Mouse (Mus musculus): ENCODE data around the gene Muc3.

Gene Muc3

GRCm38 (mm10) chr5:137095135-137095534 is 54.0 kb downstream of the Muc3 start:
- peak; percentile 30 for DNase-seq (ENCODE audit: low read depth, low spot score)

GRCm38 (mm10) chr5:137093720-137094119 is 55.4 kb downstream of the Muc3 start:
- DNase-seq (ENCODE audit: low read depth, low spot score), result no peak

- DNase-seq (ENCODE audit: low read depth, low spot score), result no peak
Measured at GRCm38 (mm10) chr5:137091560-137091959, 57.6 kb downstream of the Muc3 start.

GRCm38 (mm10) chr5:137090870-137091269 is 58.3 kb downstream of the Muc3 start:
- DNase-seq (ENCODE audit: low read depth, low spot score), result no peak

GRCm38 (mm10) chr5:137087410-137087809 is 61.7 kb downstream of the Muc3 start:
- DNase-seq (ENCODE audit: low read depth, low spot score), result no peak

- DNase-seq (ENCODE audit: low read depth, low spot score), result no peak
Measured at GRCm38 (mm10) chr5:137085731-137086130, 63.4 kb downstream of the Muc3 start.

- no peak for DNase-seq (ENCODE audit: low read depth, low spot score)
Measured at GRCm38 (mm10) chr5:137085021-137085420, 64.1 kb downstream of the Muc3 start.
